Mouse (Mus musculus) midbrain, embryonic 14.5 days (tissue): ENCODE data around the gene Tagln. TPM values are rescaled to one million over a fixed set of nuclear protein-coding genes. Genes with fewer than 3 reads are reported as not detected.
A peak's percentile ranks its signal among the peaks of the same experiment; 100 is the strongest.

Source experiments
- ATAC-seq: fragments of 200-750 bp; cut with Nextera tagmentation; 2 replicates; pipeline ENCODE4 v1.8.0; 2017; ENCODE audit warnings: moderate number of reproducible peaks, moderate library complexity; ENCODE audit not compliant: low FRiP score, low TSS enrichment
- DNase-seq: peaks from one replicate; pipeline ENCODE4 v3.0.0-alpha.2; 2015
- H3K27ac ChIP-seq: fragments of 300-500 bp; sonication (generic); replicated peaks from 2 replicates; pipeline ENCODE4 v1.5.1; 2014; ENCODE audit warnings: mild to moderate bottlenecking, low read depth, low read length, moderate library complexity
- H3K27me3 ChIP-seq: fragments of 300-500 bp; sonication (generic); 2 replicates; pipeline ENCODE4 v1.6.1; 2014; ENCODE audit warnings: low read length, control low read depth, mixed read lengths; ENCODE audit not compliant: control insufficient read depth, insufficient read depth
- H3K36me3 ChIP-seq: fragments of 300-500 bp; sonication (generic); 2 replicates; pipeline ENCODE4 v1.6.1; 2014; ENCODE audit warnings: low read length, control low read depth; ENCODE audit not compliant: control insufficient read depth, insufficient read depth
- H3K4me1 ChIP-seq: fragments of 300-500 bp; sonication (generic); 2 replicates; pipeline ENCODE4 v1.6.1; 2014; ENCODE audit warnings: mild to moderate bottlenecking, antibody characterized with exemption, low read length, control low read depth; ENCODE audit not compliant: control insufficient read depth, insufficient read depth
- H3K4me2 ChIP-seq: fragments of 300-500 bp; sonication (generic); 2 replicates; pipeline ENCODE4 v1.6.1; 2014; ENCODE audit warnings: mild to moderate bottlenecking, low read length, moderate library complexity
- H3K4me3 ChIP-seq: fragments of 300-500 bp; sonication (generic); replicated peaks from 2 replicates; pipeline ENCODE4 v1.5.1; 2014; ENCODE audit warnings: low read depth, low read length
- H3K9ac ChIP-seq: fragments of 300-500 bp; sonication (generic); replicated peaks from 2 replicates; pipeline ENCODE4 v1.6.1; 2014; ENCODE audit warnings: mild to moderate bottlenecking, low read length, moderate library complexity
- H3K9me3 ChIP-seq: fragments of 300-500 bp; sonication (generic); 2 replicates; pipeline ENCODE4 v1.6.1; 2016; ENCODE audit warnings: low read length, control low read depth, mixed read lengths; ENCODE audit not compliant: control insufficient read depth
- WGBS: fragments of 180-500 bp; shearing (Covaris S2); extraction: QIAGEN DNeasy Blood & Tissue Kit; methylation state at CpG from one replicate; pipeline ENCODE4 v1.1.7; 2014; 5-methylcytosine and 5-hydroxymethylcytosine counted together
- polyA plus RNA-seq: library from polyadenylated mRNA; unstranded; fragments of >200 nt; fragmentation: Nextera tagmentation; extraction: Ambion mirVana; gene quantifications from 2 replicates; pipeline ENCODE4 v1.2.1, GENCODE M21; 2014

Tagln gene
- polyA plus RNA-seq, 1 experiment from 2014 or later: 3.3 TPM

DNA sequence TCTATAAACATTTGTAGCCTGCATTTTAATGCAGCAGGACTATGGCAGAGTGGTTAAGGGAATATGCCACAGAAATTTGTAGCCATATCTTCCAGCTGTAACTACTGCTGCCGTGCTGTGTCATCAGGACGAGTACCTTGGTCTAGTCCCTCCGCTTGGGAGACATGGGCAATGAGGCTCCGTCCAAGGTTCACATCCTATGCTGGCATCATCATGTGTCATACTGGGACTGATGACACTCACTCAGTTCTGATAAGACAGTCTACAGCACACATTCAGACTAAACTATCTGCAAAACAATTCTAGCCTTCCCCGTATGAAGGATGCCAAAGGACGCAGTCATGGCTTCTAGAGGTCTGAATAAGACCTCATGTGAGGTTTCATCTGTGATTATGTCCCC is 27.7 kb upstream of the Tagln start:
- peaks cover 82% of the 10 kb centered on the region for H3K36me3 ChIP-seq

DNA sequence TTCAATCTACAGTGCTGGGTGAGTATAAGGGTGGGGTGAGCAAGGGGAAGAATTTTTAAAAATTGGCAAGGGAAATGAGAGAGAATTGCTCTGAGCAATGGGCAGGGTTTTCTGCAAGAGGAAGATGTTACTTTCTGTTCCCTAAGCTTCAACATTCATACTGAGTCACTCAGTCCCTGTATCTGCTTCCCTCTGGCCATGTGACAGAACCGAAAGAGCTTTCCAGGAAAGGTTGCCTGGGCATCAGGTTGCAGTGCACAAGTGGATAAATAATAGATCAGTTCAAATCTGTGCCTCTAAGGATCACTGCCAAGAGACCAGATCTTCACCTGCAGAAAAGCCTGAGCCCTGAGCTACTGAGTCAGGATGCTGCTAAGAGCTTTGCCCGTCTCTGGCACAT is 26.0 kb upstream of the Tagln start:
- WGBS: 92% methylated on average over 2 of the region's 2 CpGs
- H3K4me1 ChIP-seq: no peaks in the 10 kb centered on the region
- no peak overlapping the region for H3K4me3 ChIP-seq
- H3K36me3 ChIP-seq: peaks cover 65% of the 10 kb centered on the region
- no peak overlapping the region for H3K9ac ChIP-seq
- DNase-seq (no peak), ATAC-seq (no peak)
- H3K27me3 ChIP-seq: no peaks in the 10 kb centered on the region
- H3K9me3 ChIP-seq: no peaks in the 10 kb centered on the region
- H3K27ac ChIP-seq: no peak overlapping the region
- no peak overlapping the region for H3K4me2 ChIP-seq

More for the DNA sequence above, 27.7 kb upstream of the Tagln start:
- H3K4me3 ChIP-seq: no peak overlapping the region
- H3K27ac ChIP-seq: no peak overlapping the region
- no peaks in the 10 kb centered on the region for H3K4me1 ChIP-seq
- ATAC-seq (no peak), DNase-seq (no peak)
- H3K9ac ChIP-seq: no peak overlapping the region
- no peaks in the 10 kb centered on the region for H3K27me3 ChIP-seq
- H3K9me3 ChIP-seq: no peaks in the 10 kb centered on the region
- 96% methylated on average over 6 of the region's 6 CpGs for WGBS
- H3K4me2 ChIP-seq: no peak overlapping the region

DNA sequence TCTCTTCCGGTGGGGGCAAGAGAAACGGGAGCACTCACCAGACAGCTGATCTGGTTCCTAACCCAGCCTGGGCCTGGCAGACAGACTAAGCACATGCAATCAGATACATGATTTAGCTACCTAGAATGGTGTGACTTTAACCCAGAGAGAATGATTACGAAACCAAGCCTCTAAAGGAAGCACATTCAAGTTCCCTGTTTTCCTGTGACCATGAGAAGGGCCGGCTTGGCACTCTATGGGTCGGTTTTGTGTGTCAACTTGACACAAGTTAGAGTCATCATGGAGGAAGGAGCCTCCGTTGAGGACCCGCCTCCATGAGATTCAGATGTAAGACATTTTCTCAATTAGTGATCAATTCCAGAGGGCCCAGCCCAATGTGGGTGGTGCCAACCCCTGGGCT is 23.8 kb upstream of the Tagln start:
- Histone ChIP-seq H3K36me3 (peaks cover 43% of the 10 kb centered on the region), H3K4me2 (no peak overlapping the region), H3K27ac (no peak overlapping the region), H3K4me1 (peaks cover 7% of the 10 kb centered on the region; the same call in 1 of the 2 replicates), H3K4me3 (no peak overlapping the region), H3K27me3 (no peaks in the 10 kb centered on the region), H3K9ac (no peak overlapping the region), H3K9me3 (no peaks in the 10 kb centered on the region)
- 86% methylated on average over 7 of the region's 7 CpGs for WGBS
- no peak for ATAC-seq
- no peak for DNase-seq

DNA sequence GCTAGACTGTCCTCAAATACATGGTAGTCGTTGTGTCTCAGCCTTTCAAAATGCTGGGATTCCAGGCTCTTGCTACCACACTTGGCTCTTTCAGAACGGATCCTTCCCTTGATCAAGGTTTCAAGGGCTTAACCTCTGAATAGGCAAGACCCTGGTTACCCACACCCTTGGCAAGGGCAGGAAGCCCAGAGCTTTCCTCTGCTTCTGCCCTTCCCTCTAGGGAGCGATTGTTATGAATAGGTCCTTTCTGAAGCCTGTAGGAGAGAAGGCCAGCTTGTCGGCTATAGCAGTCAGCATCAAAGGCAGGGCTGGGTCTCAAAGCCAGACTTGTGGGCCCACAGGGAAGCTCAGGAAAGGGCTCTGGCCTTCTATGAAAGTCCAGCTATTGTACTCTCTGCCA is 23.0 kb upstream of the Tagln start:
- DNase-seq: no peak
- Histone ChIP-seq H3K36me3 (peaks cover 35% of the 10 kb centered on the region), H3K4me2 (no peak overlapping the region), H3K27me3 (no peaks in the 10 kb centered on the region), H3K4me3 (no peak overlapping the region), H3K9me3 (no peaks in the 10 kb centered on the region), H3K27ac (0 out of 2 replicates have a peak overlapping the region, but pooled peaks have one; percentile 41), H3K4me1 (peaks cover 12% of the 10 kb centered on the region), H3K9ac (no peak overlapping the region)
- 48% methylated on average over 4 of the region's 4 CpGs for WGBS
- ATAC-seq: no peak

DNA sequence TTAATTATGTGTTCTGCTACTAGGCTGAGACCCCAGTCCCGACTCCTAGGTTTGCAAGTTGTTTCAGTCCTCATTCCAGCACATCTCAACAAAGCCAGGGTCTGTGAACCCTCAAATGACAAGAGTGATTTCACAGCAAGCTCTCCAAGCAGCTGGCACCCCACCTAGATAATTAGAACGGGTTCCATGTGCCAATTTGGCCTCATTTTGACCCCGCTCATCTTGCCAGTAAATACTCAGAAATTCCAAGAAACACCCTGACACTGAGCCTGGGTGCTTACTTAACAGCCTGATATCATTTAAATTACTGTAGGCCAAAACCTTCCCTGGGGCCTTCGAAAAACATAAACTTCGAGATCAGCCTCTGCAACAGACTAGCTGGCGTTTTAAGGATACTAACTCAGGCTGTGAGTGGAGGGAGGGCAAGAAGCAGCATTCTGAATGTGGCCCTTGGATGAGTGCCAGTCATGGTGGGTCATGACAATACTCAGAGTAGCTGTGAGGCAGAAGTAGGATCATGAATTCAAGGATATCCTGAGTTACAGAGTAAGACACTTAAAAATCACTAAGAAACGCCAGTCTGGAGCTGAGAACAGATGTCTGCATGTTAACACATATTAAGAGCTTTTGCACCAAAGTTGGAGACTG is 22.3 kb upstream of the Tagln start:
- Histone ChIP-seq H3K9me3 (no peaks in the 10 kb centered on the region), H3K36me3 (peaks cover 29% of the 10 kb centered on the region), H3K9ac (no peak overlapping the region), H3K4me2 (no peak overlapping the region), H3K4me1 (peaks cover 18% of the 10 kb centered on the region), H3K27ac (no peak overlapping the region), H3K4me3 (no peak overlapping the region), H3K27me3 (no peaks in the 10 kb centered on the region)
- DNase-seq: no peak
- ATAC-seq: no peak
- WGBS: 76% methylated on average over 7 of the region's 7 CpGs

DNA sequence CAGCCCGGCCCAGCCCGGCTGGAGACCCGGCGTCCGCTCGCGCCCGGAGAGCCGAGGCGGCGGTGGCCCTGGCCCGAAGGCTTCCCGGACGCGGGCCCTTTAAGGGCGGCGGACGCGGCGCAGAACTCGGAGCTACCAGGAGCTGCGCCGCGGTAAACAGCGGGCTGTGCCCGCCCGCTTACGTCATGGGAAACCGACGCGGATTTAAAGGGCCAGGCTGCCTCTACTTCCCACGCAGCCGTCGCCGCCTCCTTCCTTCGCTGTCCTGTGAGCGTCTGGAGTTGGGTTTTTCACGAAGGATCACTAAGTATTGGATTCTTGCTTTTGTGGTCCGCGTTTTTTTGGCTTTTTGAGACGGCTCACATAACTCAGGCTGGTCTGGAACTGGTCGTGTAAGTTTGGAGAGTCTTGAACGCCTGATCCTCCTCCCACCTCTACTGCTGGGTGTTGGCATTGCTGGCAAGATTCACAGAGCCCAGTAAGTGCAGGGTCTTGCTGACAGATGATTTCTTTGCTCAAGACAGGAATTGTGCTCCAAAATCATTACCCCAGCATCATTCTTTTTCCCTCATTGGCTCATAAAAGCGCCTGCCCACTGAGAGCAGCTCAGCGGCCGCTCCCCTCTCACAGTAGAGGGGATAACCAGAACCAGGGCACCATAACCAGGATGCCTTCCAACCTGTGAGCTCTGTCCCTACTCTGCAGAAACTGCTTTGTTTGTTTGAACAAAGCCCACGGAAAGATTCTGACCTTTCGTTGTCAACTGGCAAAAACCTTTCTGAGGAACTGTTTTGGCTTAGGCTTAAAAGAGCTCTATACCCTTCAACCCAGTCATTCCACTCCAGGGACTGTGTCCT is 19.5 kb upstream of the Tagln start, which contains the start of gene Sidt2:
Gene Sidt2 (minus strand): TSS at position 152 of the 857 bp plus-strand sequence.
- peak within 1 kb of the TSS; percentile 86 for H3K4me3 ChIP-seq
- H3K9ac ChIP-seq: peak within 1 kb of the TSS; percentile 86
- peaks cover 18% of the 10 kb centered on the region for H3K36me3 ChIP-seq
- 1% methylated on average over 48 of the region's 48 CpGs for WGBS
- peak; percentile 96 for DNase-seq
- H3K9me3 ChIP-seq: no peaks in the 10 kb centered on the region
- H3K4me1 ChIP-seq: peaks cover 18% of the 10 kb centered on the region
- H3K4me2 ChIP-seq: peak within 1 kb of the TSS; percentile 93
- ATAC-seq: peak; percentile 94
- peak within 1 kb of the TSS; percentile 77 for H3K27ac ChIP-seq
- no peaks in the 10 kb centered on the region for H3K27me3 ChIP-seq

DNA sequence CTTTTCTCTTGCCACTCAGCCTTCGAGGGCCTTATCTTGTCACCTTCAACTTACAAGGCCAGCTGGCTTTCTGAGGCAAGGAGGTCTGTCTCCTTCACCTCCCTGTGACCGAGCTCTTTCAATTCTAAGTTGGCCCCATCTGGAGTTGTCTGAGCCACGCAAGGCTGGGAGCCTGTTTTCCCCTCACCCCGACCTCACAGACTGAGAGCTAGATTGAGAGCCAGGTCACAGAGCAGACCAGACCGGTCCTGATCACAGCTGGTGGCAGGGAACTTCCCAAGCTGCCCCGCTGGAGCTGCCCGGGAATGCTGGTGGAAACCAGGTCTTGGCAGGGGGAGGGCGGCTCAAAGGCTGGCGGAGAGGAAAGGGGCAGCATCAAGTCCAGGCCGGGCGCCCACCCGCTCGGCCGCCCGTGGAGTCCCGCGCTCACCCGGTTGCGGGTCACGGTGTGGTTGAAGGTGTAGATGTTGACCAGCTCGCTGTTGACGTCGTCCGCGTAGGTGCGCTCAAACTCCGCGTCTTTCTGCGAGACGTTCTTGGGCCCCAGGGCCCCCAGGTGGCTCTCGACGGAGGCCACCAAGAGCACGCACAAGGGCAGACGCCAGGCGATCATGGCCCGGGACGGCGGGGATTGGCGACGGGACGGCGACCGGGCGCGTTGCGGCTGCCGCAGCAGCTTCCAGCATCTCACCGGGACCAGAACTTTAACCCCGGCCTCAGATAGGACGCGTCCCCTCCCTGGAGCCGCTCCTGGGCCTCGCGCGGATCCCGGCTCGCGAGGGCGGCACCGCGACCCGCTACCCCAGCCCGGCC is 18.6 kb upstream of the Tagln start:
- Histone ChIP-seq H3K36me3 (peaks cover 24% of the 10 kb centered on the region), H3K27ac (peak overlapping the region; percentile 77), H3K9me3 (no peaks in the 10 kb centered on the region), H3K4me1 (peaks cover 18% of the 10 kb centered on the region), H3K9ac (peak overlapping the region; percentile 86), H3K27me3 (no peaks in the 10 kb centered on the region), H3K4me3 (peak overlapping the region; percentile 86), H3K4me2 (peak overlapping the region; percentile 93)
- DNase-seq (peak; percentile 67), ATAC-seq (peak; percentile 44)
- WGBS: under 1% methylated on average over 63 of the region's 63 CpGs

DNA sequence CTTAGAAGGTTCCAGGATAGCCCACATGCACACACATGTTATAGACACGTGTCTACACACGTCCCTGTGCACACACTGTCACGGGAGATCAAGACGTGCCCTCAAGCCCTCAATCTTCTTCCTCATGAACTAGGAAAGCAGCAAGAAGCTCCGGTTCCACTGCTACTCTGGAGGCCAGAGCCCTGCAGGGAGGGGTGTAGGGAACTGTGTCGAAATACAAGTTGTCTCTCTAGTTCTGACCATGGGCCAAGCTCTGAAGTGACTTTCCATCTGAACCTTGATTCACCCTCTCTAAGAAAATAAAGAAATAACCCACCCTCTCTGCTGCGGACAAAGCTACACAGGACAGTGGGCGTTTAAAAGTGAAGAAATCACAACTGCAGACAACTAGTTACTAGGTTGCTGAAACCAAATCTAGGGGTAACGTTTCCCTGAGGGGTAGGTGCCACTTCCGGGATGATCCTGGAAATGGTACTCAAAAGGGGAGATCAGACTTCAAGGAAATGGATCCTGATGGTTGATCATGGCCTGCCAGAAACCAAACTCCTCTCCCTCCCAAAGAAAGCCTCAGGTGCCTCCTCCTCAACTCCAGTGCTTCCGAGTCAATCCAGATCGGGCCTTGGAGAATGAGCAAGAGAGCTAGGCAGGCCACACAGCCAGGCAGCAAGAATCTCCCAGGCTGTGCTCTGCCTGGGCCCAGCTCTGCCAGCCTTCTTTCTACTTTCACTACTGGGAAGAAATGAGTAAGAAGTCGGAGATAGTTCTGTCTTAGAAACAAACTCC is 17.8 kb upstream of the Tagln start:
- DNase-seq (no peak), ATAC-seq (no peak)
- H3K4me3 ChIP-seq: peak overlapping the region; percentile 86
- peak overlapping the region; percentile 93 for H3K4me2 ChIP-seq
- 62% methylated on average over 13 of the region's 13 CpGs for WGBS
- H3K4me1 ChIP-seq: peaks cover 18% of the 10 kb centered on the region
- peak overlapping the region; percentile 86; the same call in 1 of the 2 replicates for H3K9ac ChIP-seq
- H3K27ac ChIP-seq: no peak overlapping the region
- H3K9me3 ChIP-seq: no peaks in the 10 kb centered on the region
- H3K27me3 ChIP-seq: no peaks in the 10 kb centered on the region
- peaks cover 31% of the 10 kb centered on the region for H3K36me3 ChIP-seq
